Mouse (Mus musculus): ENCODE measurements around the gene Nhs. TPM values are rescaled to one million over a fixed set of nuclear protein-coding genes. Genes with fewer than 3 reads are reported as not detected.
"Not testable (repeated sequence)": the region's sequence is repeated elsewhere in the genome, so short reads cannot be mapped to it uniquely, and the experiment has no call there.

Gene Nhs
- total RNA-seq, 2 experiments from 2014 or later: 2.7 to 3.0 TPM

- DNase-seq (ENCODE audit: low spot score in 2 of 2): no peak
Observed at GRCm38 (mm10) chrX:161952356-161952755, 207.2 kb downstream of the Nhs start.

GRCm38 (mm10) chrX:161943098-161943680 lies 216.3 kb downstream of the Nhs start:
- DNase-seq (ENCODE audit: low spot score in 2 of 2): no peak

GRCm38 (mm10) chrX:161940696-161941095 lies 218.8 kb downstream of the Nhs start:
- DNase-seq (ENCODE audit: low spot score in 2 of 2): no peak

- no peak for DNase-seq (ENCODE audit: low spot score in 2 of 2)
Observed at GRCm38 (mm10) chrX:161926683-161927053, 232.9 kb downstream of the Nhs start.

GRCm38 (mm10) chrX:161925973-161926682 lies 233.4 kb downstream of the Nhs start:
- peak in 1 of 2 experiments; percentile 6 for DNase-seq (ENCODE audit: low spot score in 2 of 2)

- DNase-seq (ENCODE audit: low spot score in 2 of 2): no peak
Observed at GRCm38 (mm10) chrX:161922655-161923054, 236.9 kb downstream of the Nhs start.

- no peak for DNase-seq (ENCODE audit: low spot score in 2 of 2)
Observed at GRCm38 (mm10) chrX:161921581-161921980, 237.9 kb downstream of the Nhs start.

GRCm38 (mm10) chrX:161909963-161910362 lies 249.6 kb downstream of the Nhs start:
- no peak for DNase-seq (ENCODE audit: low spot score in 2 of 2)

- DNase-seq (ENCODE audit: low spot score in 2 of 2): peak; percentile 9 to 22
Observed at GRCm38 (mm10) chrX:161908652-161909403, 250.7 kb downstream of the Nhs start.

GRCm38 (mm10) chrX:161907595-161908592 lies 251.6 kb downstream of the Nhs start:
- DNase-seq (ENCODE audit: low spot score in 2 of 2): peak in 1 of 2 experiments; percentile 16

- DNase-seq (ENCODE audit: low spot score in 2 of 2): no peak
Observed at GRCm38 (mm10) chrX:161894442-161894841, 265.1 kb downstream of the Nhs start.

GRCm38 (mm10) chrX:161883661-161884060 lies 275.9 kb downstream of the Nhs start:
- no peak for DNase-seq (ENCODE audit: low spot score in 2 of 2)

GRCm38 (mm10) chrX:161877123-161877522 lies 282.4 kb downstream of the Nhs start:
- no peak for DNase-seq (ENCODE audit: low spot score in 2 of 2)

GRCm38 (mm10) chrX:161873511-161873910 lies 286.0 kb downstream of the Nhs start:
- no peak for DNase-seq (ENCODE audit: low spot score in 2 of 2)

- DNase-seq (ENCODE audit: low spot score in 2 of 2): no peak
Observed at GRCm38 (mm10) chrX:161871306-161871705, 288.2 kb downstream of the Nhs start.

GRCm38 (mm10) chrX:161855630-161856029 lies 303.9 kb downstream of the Nhs start:
- DNase-seq (ENCODE audit: low spot score in 2 of 2): no peak

GRCm38 (mm10) chrX:161853626-161854312 lies 305.8 kb downstream of the Nhs start:
- DNase-seq (ENCODE audit: low spot score in 2 of 2): no peak

GRCm38 (mm10) chrX:161826186-161826585 lies 333.3 kb downstream of the Nhs start:
- not testable (repeated sequence) for DNase-seq (ENCODE audit: low spot score in 2 of 2)

GRCm38 (mm10) chrX:161790182-161790581 lies 369.3 kb downstream of the Nhs start:
- DNase-seq (ENCODE audit: low spot score in 2 of 2): peak in 1 of 2 experiments; percentile 7
